Mouse (Mus musculus) limb, embryonic 14.5 days (tissue): Measurements from ENCODE around the gene Trhr2. TPM values are rescaled to one million over a fixed set of nuclear protein-coding genes. Genes with fewer than 3 reads are reported as not detected.

Experiments used
- ATAC-seq: fragments of 200-750 bp; cut with Nextera tagmentation; 2 replicates; pipeline ENCODE4 v1.8.0; 2017; ENCODE audit warnings: low read depth, moderate number of reproducible peaks, moderate TSS enrichment; ENCODE audit not compliant: low FRiP score
- DNase-seq: peaks from one replicate; pipeline ENCODE4 v3.0.0-alpha.2; 2015; ENCODE audit warnings: low spot score
- H3K27ac ChIP-seq: fragments of 300-500 bp; sonication (generic); replicated peaks from 2 replicates; pipeline ENCODE4 v1.5.1; 2014; ENCODE audit warnings: low read depth, mild to moderate bottlenecking, low read length, moderate library complexity, mixed read lengths
- H3K27me3 ChIP-seq: fragments of 300-500 bp; sonication (generic); 2 replicates; pipeline ENCODE4 v1.6.1; 2014; ENCODE audit warnings: low read length, mixed read lengths; ENCODE audit not compliant: control insufficient read depth, insufficient read depth
- H3K36me3 ChIP-seq: fragments of 300-500 bp; sonication (generic); 2 replicates; pipeline ENCODE4 v1.6.1; 2014; ENCODE audit warnings: mild to moderate bottlenecking, low read length, moderate library complexity, mixed read lengths; ENCODE audit not compliant: control insufficient read depth, insufficient read depth
- H3K4me1 ChIP-seq: fragments of 300-500 bp; sonication (generic); 2 replicates; pipeline ENCODE4 v1.6.1; 2014; ENCODE audit warnings: antibody characterized with exemption, low read length, mixed read lengths; ENCODE audit not compliant: control insufficient read depth, insufficient read depth
- H3K4me2 ChIP-seq: fragments of 300-500 bp; sonication (generic); replicated peaks from 2 replicates; pipeline ENCODE4 v1.6.1; 2014; ENCODE audit warnings: low read depth, mild to moderate bottlenecking, low read length, moderate library complexity; ENCODE audit not compliant: severe bottlenecking
- H3K4me3 ChIP-seq: fragments of 300-500 bp; sonication (generic); replicated peaks from 2 replicates; pipeline ENCODE4 v1.5.1; 2014; ENCODE audit warnings: low read length
- H3K9ac ChIP-seq: fragments of 300-500 bp; sonication (generic); 2 replicates; pipeline ENCODE4 v1.6.1; 2014; ENCODE audit warnings: mild to moderate bottlenecking, low read depth, low read length, moderate library complexity; ENCODE audit not compliant: severe bottlenecking
- H3K9me3 ChIP-seq: fragments of 300-500 bp; sonication (generic); 2 replicates; pipeline ENCODE4 v1.6.1; 2016; ENCODE audit warnings: low read length; ENCODE audit not compliant: control insufficient read depth
- POLR2A ChIP-seq: fragments of 200-500 bp; IDR thresholded peaks from 2 replicates; pipeline ENCODE4 v1.8.0; 2012; ENCODE audit warnings: inconsistent platforms, mild to moderate bottlenecking, moderate library complexity, borderline replicate concordance; ENCODE audit not compliant: insufficient read depth, insufficient read length; ENCODE audit errors: extremely low read depth
- WGBS: fragments of 180-500 bp; shearing (Covaris S2); extraction: QIAGEN DNeasy Blood & Tissue Kit; methylation state at CpG from one replicate; pipeline ENCODE4 v1.1.7; 2014; 5-methylcytosine and 5-hydroxymethylcytosine counted together
- polyA plus RNA-seq, 2 experiments: library from polyadenylated mRNA; depleted of rRNA in 1 of 2; stranded (reverse) in 1 of 2; unstranded in 1 of 2; fragments of >200 nt; fragmentation: Nextera tagmentation in 1 of 2; extraction: Ambion mirVana in 1 of 2; gene quantifications; 2 replicates each; pipeline versions ENCODE4 v1.2.1 to v1.2.3; 2012 to 2014

The Trhr2 gene
- polyA plus RNA-seq, 2 experiments, result 1.7 TPM; not detected in 1

- Histone ChIP-seq H3K27me3 (peaks cover 15% of the 10 kb centered on the region), H3K4me3 (no peak overlapping the region), H3K27ac (no peak overlapping the region), H3K9ac (peak overlapping the region; percentile 6; the same call in 1 of the 2 replicates), H3K36me3 (no peaks in the 10 kb centered on the region), H3K4me1 (peaks cover 23% of the 10 kb centered on the region), H3K9me3 (no peaks in the 10 kb centered on the region), H3K4me2 (no peak overlapping the region)
- TF ChIP-seq POLR2A, result no peak
- DNase-seq, result no peak
- 30% methylated on average over 5 of the region's 5 CpGs for whole genome bisulfite sequencing
- ATAC-seq, result no peak
Measured at GRCm38 (mm10) chr8:122342362-122342761, 18.2 kb downstream of the Trhr2 start.

GRCm38 (mm10) chr8:122341790-122342189 lies 18.8 kb downstream of the Trhr2 start:
- DNase-seq (no peak), ATAC-seq (no peak)
- 84% methylated on average over 6 of the region's 6 CpGs for WGBS
- Histone ChIP-seq H3K9ac (no peak overlapping the region), H3K9me3 (no peaks in the 10 kb centered on the region), H3K4me1 (peaks cover 25% of the 10 kb centered on the region), H3K4me2 (no peak overlapping the region), H3K4me3 (no peak overlapping the region), H3K36me3 (no peaks in the 10 kb centered on the region), H3K27ac (no peak overlapping the region), H3K27me3 (peaks cover 20% of the 10 kb centered on the region)
- TF ChIP-seq POLR2A, result no peak

GRCm38 (mm10) chr8:122340761-122341160 lies 19.8 kb downstream of the Trhr2 start:
- Histone ChIP-seq H3K27me3 (peaks cover 31% of the 10 kb centered on the region), H3K4me3 (no peak overlapping the region), H3K4me2 (no peak overlapping the region), H3K27ac (no peak overlapping the region), H3K4me1 (peaks cover 30% of the 10 kb centered on the region), H3K36me3 (no peaks in the 10 kb centered on the region), H3K9ac (no peak overlapping the region), H3K9me3 (no peaks in the 10 kb centered on the region)
- ATAC-seq (no peak), DNase-seq (no peak)
- WGBS, result 78% methylated on average over 3 of the region's 3 CpGs
- TF ChIP-seq POLR2A, result no peak

- Histone ChIP-seq H3K9ac (no peak overlapping the region), H3K27ac (no peak overlapping the region), H3K4me1 (peaks cover 27% of the 10 kb centered on the region), H3K9me3 (no peaks in the 10 kb centered on the region), H3K36me3 (0 out of 2 replicates have a peak, but pooled peaks cover 3% of the 10 kb centered on the region), H3K4me3 (no peak overlapping the region), H3K4me2 (no peak overlapping the region), H3K27me3 (peaks cover 43% of the 10 kb centered on the region)
- TF ChIP-seq POLR2A, result no peak
- no peak for ATAC-seq
- DNase-seq, result no peak
- 53% methylated on average over 6 of the region's 6 CpGs for WGBS
Measured at GRCm38 (mm10) chr8:122338852-122339251, 21.7 kb downstream of the Trhr2 start.

- Histone ChIP-seq H3K27me3 (peaks cover 43% of the 10 kb centered on the region), H3K9me3 (no peaks in the 10 kb centered on the region), H3K27ac (no peak overlapping the region), H3K9ac (peak overlapping the region; percentile 58), H3K4me3 (peak overlapping the region; percentile 60), H3K4me1 (peaks cover 10% of the 10 kb centered on the region; the same call in 1 of the 2 replicates), H3K36me3 (0 out of 2 replicates have a peak, but pooled peaks cover 3% of the 10 kb centered on the region), H3K4me2 (peak overlapping the region; percentile 98)
- TF ChIP-seq POLR2A, result no peak
- ATAC-seq (peak; percentile 67; the same call in 1 of the 2 replicates), DNase-seq (peak; percentile 46)
- WGBS, result 4% methylated on average over 81 of the region's 81 CpGs
Measured at GRCm38 (mm10) chr8:122336251-122336910, 24.2 kb downstream of the Trhr2 start.
